Mouse (Mus musculus) stomach, embryonic 16.5 days (tissue): ENCODE results near the gene Gabpb1. TPM values are rescaled to one million over a fixed set of nuclear protein-coding genes. Genes with fewer than 3 reads are reported as not detected.

Experiments
- ATAC-seq: fragments of 200-750 bp; cut with Nextera tagmentation; 2 replicates; pipeline ENCODE4 v1.8.0; 2017; ENCODE audit warnings: moderate number of reproducible peaks, moderate TSS enrichment; ENCODE audit not compliant: insufficient read depth, low FRiP score
- H3K27ac ChIP-seq: fragments of 300-500 bp; sonication (generic); 2 replicates; pipeline ENCODE4 v1.5.1; 2014; ENCODE audit warnings: low read length
- H3K27me3 ChIP-seq: fragments of 300-500 bp; sonication (generic); 2 replicates; pipeline ENCODE4 v1.6.1; 2014; ENCODE audit warnings: low read length, control low read depth, mixed read lengths; ENCODE audit not compliant: control insufficient read depth, insufficient read depth
- H3K36me3 ChIP-seq: fragments of 300-500 bp; sonication (generic); 2 replicates; pipeline ENCODE4 v1.6.1; 2014; ENCODE audit warnings: low read length; ENCODE audit not compliant: control insufficient read depth, insufficient read depth
- H3K4me1 ChIP-seq: fragments of 300-500 bp; sonication (generic); 2 replicates; pipeline ENCODE4 v1.6.1; 2014; ENCODE audit warnings: low read length, control low read depth, mixed read lengths; ENCODE audit not compliant: control insufficient read depth, insufficient read depth
- H3K4me2 ChIP-seq: fragments of 300-500 bp; sonication (generic); 2 replicates; pipeline ENCODE4 v1.6.1; 2014; ENCODE audit warnings: low read depth, low read length, mixed read lengths
- H3K4me3 ChIP-seq: fragments of 300-500 bp; sonication (generic); replicated peaks from 2 replicates; pipeline ENCODE4 v1.5.1; 2014; ENCODE audit warnings: mild to moderate bottlenecking, low read length
- H3K9ac ChIP-seq: fragments of 300-500 bp; sonication (generic); 2 replicates; pipeline ENCODE4 v1.6.1; 2014; ENCODE audit warnings: low read length
- H3K9me3 ChIP-seq: fragments of 300-500 bp; sonication (generic); replicated peaks from 2 replicates; pipeline ENCODE4 v1.6.1; 2016; ENCODE audit warnings: low read length, control low read depth; ENCODE audit not compliant: control insufficient read depth
- WGBS: fragments of 180-500 bp; shearing (Covaris S2); extraction: QIAGEN DNeasy Blood & Tissue Kit; methylation state at CpG from one replicate; pipeline ENCODE4 v1.1.7; 2014; 5-methylcytosine and 5-hydroxymethylcytosine counted together
- polyA plus RNA-seq: library from polyadenylated mRNA; unstranded; fragments of >200 nt; fragmentation: Nextera tagmentation; extraction: Ambion mirVana; gene quantifications from 2 replicates; pipeline ENCODE4 v1.2.1, GENCODE M21; 2015

Gene Gabpb1
- polyA plus RNA-seq, 1 experiment from 2014 or later, result 36.5 TPM

DNA sequence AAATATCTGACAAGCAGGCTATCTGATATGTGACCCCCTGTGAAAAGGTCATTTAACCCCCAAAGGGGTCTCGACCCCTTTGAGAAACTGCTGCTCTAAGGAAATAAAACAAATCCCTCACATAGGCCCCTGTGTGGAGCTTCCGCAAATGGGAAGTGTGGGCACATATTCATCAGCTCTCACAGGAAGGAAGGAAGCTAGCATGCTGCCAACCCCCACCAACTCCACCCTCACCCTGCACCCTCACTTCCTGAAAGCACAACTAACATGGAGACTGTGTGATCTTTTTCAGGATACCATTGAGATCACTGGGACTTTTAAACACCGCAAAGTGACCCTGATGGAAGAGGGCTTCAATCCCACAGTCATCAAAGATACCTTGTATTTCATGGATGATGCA, 88.7 kb downstream of the Gabpb1 start:
- Histone ChIP-seq H3K9ac (no peak overlapping the region), H3K4me1 (no peaks in the 10 kb centered on the region), H3K9me3 (0 out of 2 replicates have a peak, but pooled peaks cover 2% of the 10 kb centered on the region), H3K4me2 (no peak overlapping the region), H3K27ac (no peak overlapping the region), H3K27me3 (no peaks in the 10 kb centered on the region), H3K36me3 (no peaks in the 10 kb centered on the region), H3K4me3 (no peak overlapping the region)
- WGBS, result 78% methylated on average over 3 of the region's 3 CpGs
- no peak for ATAC-seq

DNA sequence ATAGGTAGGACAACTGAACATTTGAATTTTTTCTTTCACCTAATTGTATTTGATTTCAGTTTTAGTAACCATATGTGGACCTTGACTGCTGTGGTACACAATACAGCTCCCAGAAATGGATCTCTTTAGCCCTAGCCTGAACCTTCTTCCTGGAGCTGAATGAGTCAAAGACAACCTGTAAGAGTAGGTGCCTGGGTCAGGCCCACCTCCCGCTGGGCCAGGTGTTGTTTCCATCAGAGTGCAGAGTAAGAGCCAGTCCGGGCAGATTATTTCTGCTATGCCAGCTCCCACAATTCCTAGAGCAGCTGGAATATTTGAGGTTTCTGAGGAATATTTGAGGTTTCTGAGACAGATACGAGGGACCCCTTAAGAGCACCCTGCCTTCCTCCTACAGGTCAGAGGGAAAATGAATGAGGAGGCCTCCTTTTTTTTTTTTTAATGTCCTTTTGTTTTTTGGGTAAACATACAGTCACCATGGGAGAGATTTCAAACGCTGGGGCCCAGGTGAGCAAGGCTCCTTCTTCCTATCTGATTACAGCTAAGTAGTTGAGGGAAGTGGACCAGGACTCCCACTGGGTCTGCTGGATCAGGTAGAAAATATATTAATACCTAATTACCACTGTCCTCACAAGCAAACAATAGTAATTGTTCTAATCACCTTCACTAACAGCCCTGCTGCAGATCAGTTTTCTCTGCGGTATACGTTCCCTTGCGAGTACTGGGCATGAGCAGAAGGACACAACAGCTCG, 91.3 kb downstream of the Gabpb1 start:
- WGBS, result 63% methylated on average over 8 of the region's 8 CpGs

DNA sequence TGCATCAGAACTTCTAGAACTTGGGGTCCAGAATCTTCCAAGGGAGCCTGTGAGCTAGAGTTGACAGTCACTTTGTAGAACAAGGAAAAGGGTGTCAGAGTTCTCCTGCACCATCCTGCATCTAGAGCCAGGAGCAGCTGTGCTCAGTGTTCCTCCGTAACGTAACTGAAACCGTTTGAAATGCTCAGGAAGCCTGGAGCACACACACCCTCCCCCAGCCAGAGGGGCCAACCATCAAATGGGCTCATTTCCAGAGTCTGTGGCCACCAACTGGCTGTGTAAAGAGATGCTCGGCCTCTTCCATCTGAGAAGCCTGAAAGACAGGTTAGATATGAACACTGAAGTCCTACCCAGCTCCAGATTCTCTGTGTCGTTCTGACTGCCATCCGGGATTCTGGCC, 92.2 kb downstream of the Gabpb1 start:
- Histone ChIP-seq H3K4me3 (no peak overlapping the region), H3K9me3 (0 out of 2 replicates have a peak, but pooled peaks cover 2% of the 10 kb centered on the region), H3K36me3 (no peaks in the 10 kb centered on the region), H3K4me2 (no peak overlapping the region), H3K9ac (no peak overlapping the region), H3K4me1 (no peaks in the 10 kb centered on the region), H3K27ac (no peak overlapping the region), H3K27me3 (no peaks in the 10 kb centered on the region)
- WGBS, result 69% methylated on average over 6 of the region's 6 CpGs
- ATAC-seq, result no peak

More for the DNA sequence above, 91.3 kb downstream of the Gabpb1 start:
- H3K4me1 ChIP-seq, result no peaks in the 10 kb centered on the region
- no peak overlapping the region for H3K4me2 ChIP-seq
- H3K27me3 ChIP-seq, result no peaks in the 10 kb centered on the region
- ATAC-seq, result no peak
- no peaks in the 10 kb centered on the region for H3K36me3 ChIP-seq
- no peak overlapping the region for H3K4me3 ChIP-seq
- no peak overlapping the region for H3K27ac ChIP-seq
- H3K9ac ChIP-seq, result no peak overlapping the region
- H3K9me3 ChIP-seq, result 0 out of 2 replicates have a peak, but pooled peaks cover 2% of the 10 kb centered on the region

DNA sequence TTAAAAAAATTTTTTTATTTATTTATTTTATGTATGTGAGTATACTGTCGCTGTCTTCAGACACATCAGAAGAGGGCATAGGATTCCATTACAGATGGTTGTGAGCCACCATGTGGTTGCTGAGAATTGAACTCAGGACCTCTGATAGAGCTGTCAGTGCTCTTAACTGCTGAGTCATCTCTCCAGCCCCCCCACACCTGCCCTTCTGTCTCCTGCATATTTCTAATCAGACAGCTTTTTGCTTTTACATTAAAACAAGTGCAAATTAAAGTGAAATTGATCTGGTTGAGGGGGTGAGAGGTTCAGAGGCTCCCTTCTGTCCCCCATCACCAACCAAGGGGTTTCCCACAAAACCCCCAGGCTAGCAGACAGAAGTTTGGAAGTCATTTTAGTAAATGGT, 96.9 kb downstream of the Gabpb1 start:
- no peak overlapping the region for H3K4me3 ChIP-seq
- no peak overlapping the region for H3K27ac ChIP-seq
- no peak overlapping the region for H3K9ac ChIP-seq
- no peaks in the 10 kb centered on the region for H3K36me3 ChIP-seq
- no peaks in the 10 kb centered on the region for H3K27me3 ChIP-seq
- no peaks in the 10 kb centered on the region for H3K9me3 ChIP-seq
- WGBS, result 78% methylated on average over 1 of the region's 1 CpGs
- no peaks in the 10 kb centered on the region for H3K4me1 ChIP-seq
- H3K4me2 ChIP-seq, result no peak overlapping the region
- ATAC-seq, result no peak

Other genes starting within 250 kb of the Gabpb1 start
- 0.66 and 0.99 TPM in 2 replicates for gene Atp8b4, start 175.7 kb downstream of the Gabpb1 start, polyA plus RNA-seq
- 5.2 and 6.2 TPM in 2 replicates for gene Slc27a2, start 123.9 kb downstream of the Gabpb1 start, polyA plus RNA-seq
- 18.4 and 26.8 TPM in 2 replicates for gene Hdc, start 57.0 kb downstream of the Gabpb1 start, polyA plus RNA-seq
- 44.0 and 47.9 TPM in 2 replicates for gene Usp8, start 31.0 kb upstream of the Gabpb1 start, polyA plus RNA-seq
- gene Usp50, start 107.1 kb upstream of the Gabpb1 start, polyA plus RNA-seq, result 2.5 and 2.6 TPM in 2 replicates
- 40.4 and 40.5 TPM in 2 replicates for gene Trpm7, start 199.9 kb upstream of the Gabpb1 start, polyA plus RNA-seq